Mouse (Mus musculus): ENCODE measurements around the gene Capn1. TPM values are rescaled to one million over a fixed set of nuclear protein-coding genes. Genes with fewer than 3 reads are reported as not detected.

Capn1 gene
- polyA plus RNA-seq, 1 experiment from 2014 or later = 5.4 TPM

GRCm38 (mm10) chr19:6056696-6057095 is 41.0 kb upstream of the Capn1 start:
- peak overlapping the region; percentile 76 for H3K4me2 ChIP-seq (replicated peaks)
- no peaks in the 10 kb centered on the region for H3K27me3 ChIP-seq (ENCODE audit: control insufficient read depth, insufficient read depth, low read length)
- H3K9me3 ChIP-seq (ENCODE audit: control insufficient read depth, low read length) = no peaks in the 10 kb centered on the region
- H3K9ac ChIP-seq = peak overlapping the region; percentile 66
- peak overlapping the region; percentile 52 for H3K4me3 ChIP-seq (replicated peaks; ENCODE audit: low read length)
- peaks cover 57% of the 10 kb centered on the region for H3K36me3 ChIP-seq (replicated peaks; ENCODE audit: control insufficient read depth, insufficient read depth)
- 58% methylated on average over 4 of the region's 4 CpGs for WGBS
- H3K4me1 ChIP-seq (replicated peaks; ENCODE audit: control insufficient read depth, insufficient read depth, low read length) = peaks cover 23% of the 10 kb centered on the region
- no peak overlapping the region for H3K27ac ChIP-seq
- DNase-seq (ENCODE audit: low spot score) = no peak
- ATAC-seq (ENCODE audit: low FRiP score) = no peak

- Histone ChIP-seq H3K4me2 (replicated peaks) (no peak overlapping the region), H3K27me3 (ENCODE audit: control insufficient read depth, insufficient read depth, low read length) (no peaks in the 10 kb centered on the region), H3K4me1 (replicated peaks; ENCODE audit: control insufficient read depth, insufficient read depth, low read length) (peaks cover 17% of the 10 kb centered on the region), H3K9ac (no peak overlapping the region), H3K9me3 (ENCODE audit: control insufficient read depth, low read length) (no peaks in the 10 kb centered on the region), H3K4me3 (replicated peaks; ENCODE audit: low read length) (no peak overlapping the region), H3K27ac (no peak overlapping the region), H3K36me3 (replicated peaks; ENCODE audit: control insufficient read depth, insufficient read depth) (peaks cover 71% of the 10 kb centered on the region)
- DNase-seq (ENCODE audit: low spot score) (no peak), ATAC-seq (ENCODE audit: low FRiP score) (no peak)
- WGBS = 89% methylated on average over 5 of the region's 5 CpGs
Measured at GRCm38 (mm10) chr19:6054296-6054695, 38.6 kb upstream of the Capn1 start.

GRCm38 (mm10) chr19:6052516-6052915 is 36.8 kb upstream of the Capn1 start:
- 88% methylated on average over 7 of the region's 7 CpGs for WGBS
- H3K27me3 ChIP-seq (ENCODE audit: control insufficient read depth, insufficient read depth, low read length) = no peaks in the 10 kb centered on the region
- peaks cover 20% of the 10 kb centered on the region for H3K4me1 ChIP-seq (replicated peaks; ENCODE audit: control insufficient read depth, insufficient read depth, low read length)
- H3K4me3 ChIP-seq (replicated peaks; ENCODE audit: low read length) = no peak overlapping the region
- ATAC-seq (ENCODE audit: low FRiP score) (no peak), DNase-seq (ENCODE audit: low spot score) (no peak)
- H3K9me3 ChIP-seq (ENCODE audit: control insufficient read depth, low read length) = no peaks in the 10 kb centered on the region
- H3K9ac ChIP-seq = no peak overlapping the region
- no peak overlapping the region for H3K4me2 ChIP-seq (replicated peaks)
- peaks cover 80% of the 10 kb centered on the region for H3K36me3 ChIP-seq (replicated peaks; ENCODE audit: control insufficient read depth, insufficient read depth)
- no peak overlapping the region for H3K27ac ChIP-seq

- 94% methylated on average over 11 of the region's 11 CpGs for WGBS
- peaks cover 60% of the 10 kb centered on the region for H3K36me3 ChIP-seq (replicated peaks; ENCODE audit: control insufficient read depth, insufficient read depth)
Measured at GRCm38 (mm10) chr19:6048681-6049410, 33.1 kb upstream of the Capn1 start.

GRCm38 (mm10) chr19:6047899-6048166 is 32.1 kb upstream of the Capn1 start:
- Histone ChIP-seq H3K36me3 (replicated peaks; ENCODE audit: control insufficient read depth, insufficient read depth) (peaks cover 50% of the 10 kb centered on the region), H3K4me2 (replicated peaks) (peak overlapping the region; percentile 98), H3K27me3 (ENCODE audit: control insufficient read depth, insufficient read depth, low read length) (no peaks in the 10 kb centered on the region), H3K9ac (peak overlapping the region; percentile 85), H3K27ac (no peak overlapping the region), H3K4me1 (replicated peaks; ENCODE audit: control insufficient read depth, insufficient read depth, low read length) (peaks cover 21% of the 10 kb centered on the region), H3K9me3 (ENCODE audit: control insufficient read depth, low read length) (no peaks in the 10 kb centered on the region), H3K4me3 (replicated peaks; ENCODE audit: low read length) (peak overlapping the region; percentile 98)
- WGBS = 81% methylated on average over 8 of the region's 8 CpGs
- DNase-seq (ENCODE audit: low spot score) = no peak
- no peak for ATAC-seq (ENCODE audit: low FRiP score)

More at GRCm38 (mm10) chr19:6048681-6049410, 33.1 kb upstream of the Capn1 start:
- H3K27ac ChIP-seq = no peak overlapping the region
- ATAC-seq (ENCODE audit: low FRiP score) (no peak), DNase-seq (ENCODE audit: low spot score) (no peak)
- H3K4me3 ChIP-seq (replicated peaks; ENCODE audit: low read length) = no peak overlapping the region
- no peaks in the 10 kb centered on the region for H3K9me3 ChIP-seq (ENCODE audit: control insufficient read depth, low read length)
- no peaks in the 10 kb centered on the region for H3K27me3 ChIP-seq (ENCODE audit: control insufficient read depth, insufficient read depth, low read length)
- peaks cover 21% of the 10 kb centered on the region for H3K4me1 ChIP-seq (replicated peaks; ENCODE audit: control insufficient read depth, insufficient read depth, low read length)
- H3K4me2 ChIP-seq (replicated peaks) = no peak overlapping the region
- no peak overlapping the region for H3K9ac ChIP-seq

- H3K4me3 ChIP-seq (replicated peaks; ENCODE audit: low read length) = peak overlapping the region; percentile 98
- peak overlapping the region; percentile 98 for H3K4me2 ChIP-seq (replicated peaks)
- 2% methylated on average over 44 of the region's 44 CpGs for WGBS
- peaks cover 45% of the 10 kb centered on the region for H3K36me3 ChIP-seq (replicated peaks; ENCODE audit: control insufficient read depth, insufficient read depth)
- H3K4me1 ChIP-seq (replicated peaks; ENCODE audit: control insufficient read depth, insufficient read depth, low read length) = peaks cover 21% of the 10 kb centered on the region
- DNase-seq (ENCODE audit: low spot score) (no peak), ATAC-seq (ENCODE audit: low FRiP score) (peak; percentile 6)
- peak overlapping the region; percentile 85 for H3K9ac ChIP-seq
- no peaks in the 10 kb centered on the region for H3K9me3 ChIP-seq (ENCODE audit: control insufficient read depth, low read length)
- H3K27ac ChIP-seq = peak overlapping the region; percentile 99
- no peaks in the 10 kb centered on the region for H3K27me3 ChIP-seq (ENCODE audit: control insufficient read depth, insufficient read depth, low read length)
Measured at GRCm38 (mm10) chr19:6047154-6047898, 31.6 kb upstream of the Capn1 start.

- Histone ChIP-seq H3K27ac (peak within 1 kb of the TSS; percentile 99), H3K27me3 (ENCODE audit: control insufficient read depth, insufficient read depth, low read length) (no peaks in the 10 kb centered on the region), H3K4me1 (replicated peaks; ENCODE audit: control insufficient read depth, insufficient read depth, low read length) (peaks cover 21% of the 10 kb centered on the region), H3K36me3 (replicated peaks; ENCODE audit: control insufficient read depth, insufficient read depth) (peaks cover 37% of the 10 kb centered on the region), H3K4me2 (replicated peaks) (peak within 1 kb of the TSS; percentile 98), H3K9me3 (ENCODE audit: control insufficient read depth, low read length) (no peaks in the 10 kb centered on the region), H3K9ac (peak within 1 kb of the TSS; percentile 85), H3K4me3 (replicated peaks; ENCODE audit: low read length) (peak within 1 kb of the TSS; percentile 98)
- DNase-seq (ENCODE audit: low spot score) (peak; percentile 95), ATAC-seq (ENCODE audit: low FRiP score) (peak; percentile 93)
- WGBS = under 1% methylated on average over 65 of the region's 65 CpGs
Measured at GRCm38 (mm10) chr19:6046294-6047153, 30.8 kb upstream of the Capn1 start, which contains the start of gene Syvn1. TSS of gene Syvn1 (plus strand) at chr19:6046576.

- WGBS = 22% methylated on average over 20 of the region's 20 CpGs
- ATAC-seq (ENCODE audit: low FRiP score) = peak; percentile 31
- DNase-seq (ENCODE audit: low spot score) = no peak
Measured at GRCm38 (mm10) chr19:6045366-6046293, 29.9 kb upstream of the Capn1 start.

More at GRCm38 (mm10) chr19:6045366-6046293, 29.9 kb upstream of the Capn1 start:
- peak overlapping the region; percentile 98 for H3K4me2 ChIP-seq (replicated peaks)
- H3K27ac ChIP-seq = peak overlapping the region; percentile 99
- H3K27me3 ChIP-seq (ENCODE audit: control insufficient read depth, insufficient read depth, low read length) = no peaks in the 10 kb centered on the region
- H3K9ac ChIP-seq = peak overlapping the region; percentile 85
- H3K36me3 ChIP-seq (replicated peaks; ENCODE audit: control insufficient read depth, insufficient read depth) = peaks cover 28% of the 10 kb centered on the region
- peaks cover 21% of the 10 kb centered on the region for H3K4me1 ChIP-seq (replicated peaks; ENCODE audit: control insufficient read depth, insufficient read depth, low read length)
- no peaks in the 10 kb centered on the region for H3K9me3 ChIP-seq (ENCODE audit: control insufficient read depth, low read length)
- peak overlapping the region; percentile 98 for H3K4me3 ChIP-seq (replicated peaks; ENCODE audit: low read length)

Data from hindbrain, embryonic 14.5 days (tissue).